Mouse (Mus musculus) spleen, postnatal 36 days (tissue): Measurements from ENCODE around the gene Fkbp2.

Experiments used
- DNase-seq, 2 experiments: peaks; one replicate each; pipeline ENCODE4 v3.0.0; 2022; ENCODE audit warnings: low spot score in 2 of 2, mixed read lengths in 1 of 2

Fkbp2 gene

GRCm38 (mm10) chr19:6980381-6981093 lies at the start of gene Fkbp2:
TSS of gene Fkbp2 (minus strand) at chr19:6980501.
- DNase-seq: peak; percentile 98 to 99

DNA sequence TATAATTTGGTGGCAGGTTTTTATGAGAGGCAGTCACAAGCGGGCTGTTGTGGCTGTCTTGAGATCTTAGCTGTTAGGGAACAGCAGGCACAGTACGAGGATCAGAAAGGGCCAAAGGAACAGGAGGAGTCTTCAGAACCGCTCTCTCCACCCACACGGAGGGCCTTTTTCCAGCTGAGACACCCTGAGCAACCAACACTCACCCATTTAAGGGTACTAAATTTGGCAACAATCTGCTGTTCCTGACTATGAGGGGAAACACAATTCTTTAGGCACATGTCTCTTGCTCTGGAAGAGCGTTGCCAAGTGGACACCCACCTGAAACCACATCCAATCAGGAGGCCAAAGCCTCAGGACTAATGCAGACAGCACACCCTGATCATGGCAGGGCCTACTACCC lies 49.2 kb upstream of the Fkbp2 start:
- DNase-seq: no peak

DNA sequence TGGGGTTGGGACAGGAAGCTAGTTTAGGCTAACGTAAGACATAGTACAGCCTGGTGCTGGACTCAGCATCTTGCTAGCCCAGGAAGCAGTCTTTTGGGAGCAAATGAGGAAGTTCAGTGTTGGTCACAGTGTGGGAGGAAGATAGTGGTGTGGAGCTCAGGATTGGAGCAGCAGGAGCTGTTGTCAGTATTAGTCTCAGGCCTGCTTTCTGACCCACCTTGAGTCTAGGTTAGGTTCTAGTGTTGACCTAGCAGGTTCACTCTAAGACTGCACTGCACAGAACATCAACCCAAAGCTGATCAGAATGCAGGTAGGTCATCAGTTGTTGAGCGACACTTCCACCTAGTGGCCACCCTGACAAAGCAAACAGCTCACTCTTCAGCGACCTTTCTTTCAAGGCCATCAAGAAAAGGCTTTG lies 39.9 kb upstream of the Fkbp2 start:
- DNase-seq: peak; percentile 71 to 77

- DNase-seq: peak; percentile 90 to 91
These were observed 38.9 kb upstream of the Fkbp2 start, which contains the start of gene Fermt3 for GRCm38 (mm10) chr19:7019191-7019590. TSS of gene Fermt3 (minus strand) at chr19:7019469.

GRCm38 (mm10) chr19:7018546-7018945 lies 38.2 kb upstream of the Fkbp2 start:
- no peak for DNase-seq

DNA sequence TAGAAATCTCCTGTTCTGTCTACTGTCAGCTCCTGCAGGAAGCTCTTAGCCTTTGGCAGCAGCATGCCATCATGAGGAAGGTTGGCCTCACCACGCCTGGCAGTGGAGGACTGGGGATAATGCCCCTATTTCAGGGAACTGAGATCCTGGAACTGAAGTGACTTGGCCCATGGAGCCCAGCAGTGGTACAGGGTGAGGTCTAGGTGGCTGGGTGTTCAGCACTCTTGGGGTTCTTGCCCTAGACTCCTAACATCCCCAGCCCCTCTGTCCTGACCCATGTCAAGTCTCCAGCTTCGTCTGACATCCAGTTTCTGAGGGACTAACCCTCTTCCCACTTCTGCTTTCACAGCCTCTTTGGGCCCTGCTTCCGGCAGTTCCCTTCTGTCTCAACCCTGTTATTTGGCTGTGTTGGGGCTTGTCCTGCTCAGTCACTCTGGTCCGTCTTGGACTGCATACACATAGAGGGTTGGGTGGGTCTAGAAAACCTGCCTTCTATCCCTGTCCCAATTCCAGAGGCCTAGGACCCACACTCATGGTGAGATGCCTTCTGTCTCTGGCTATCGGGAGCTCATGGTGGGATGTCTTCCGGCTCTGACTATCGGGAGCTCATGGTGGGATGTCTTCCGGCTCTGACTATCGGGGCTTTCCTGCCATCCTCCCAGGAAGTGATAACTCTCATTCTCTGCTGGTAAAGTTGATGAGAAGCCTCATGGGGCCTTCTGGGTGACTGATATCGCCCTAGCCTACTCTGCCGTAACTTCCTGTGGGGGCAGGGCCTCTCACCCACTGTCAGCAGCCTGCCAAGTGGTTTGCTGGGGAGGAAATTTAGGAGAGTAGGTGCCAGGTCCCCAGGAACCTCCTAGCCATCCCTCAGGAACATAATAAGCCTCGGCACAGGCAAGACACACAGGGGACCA lies 37.5 kb upstream of the Fkbp2 start:
- peak; percentile 79 to 80 for DNase-seq

GRCm38 (mm10) chr19:7014481-7015135 lies 34.3 kb upstream of the Fkbp2 start:
- no peak for DNase-seq

GRCm38 (mm10) chr19:7013984-7014383 lies 33.7 kb upstream of the Fkbp2 start:
- no peak for DNase-seq

- no peak for DNase-seq
These were observed 32.1 kb upstream of the Fkbp2 start for GRCm38 (mm10) chr19:7012426-7012825.

GRCm38 (mm10) chr19:7006892-7007593 lies 26.7 kb upstream of the Fkbp2 start:
- DNase-seq: no peak

DNA sequence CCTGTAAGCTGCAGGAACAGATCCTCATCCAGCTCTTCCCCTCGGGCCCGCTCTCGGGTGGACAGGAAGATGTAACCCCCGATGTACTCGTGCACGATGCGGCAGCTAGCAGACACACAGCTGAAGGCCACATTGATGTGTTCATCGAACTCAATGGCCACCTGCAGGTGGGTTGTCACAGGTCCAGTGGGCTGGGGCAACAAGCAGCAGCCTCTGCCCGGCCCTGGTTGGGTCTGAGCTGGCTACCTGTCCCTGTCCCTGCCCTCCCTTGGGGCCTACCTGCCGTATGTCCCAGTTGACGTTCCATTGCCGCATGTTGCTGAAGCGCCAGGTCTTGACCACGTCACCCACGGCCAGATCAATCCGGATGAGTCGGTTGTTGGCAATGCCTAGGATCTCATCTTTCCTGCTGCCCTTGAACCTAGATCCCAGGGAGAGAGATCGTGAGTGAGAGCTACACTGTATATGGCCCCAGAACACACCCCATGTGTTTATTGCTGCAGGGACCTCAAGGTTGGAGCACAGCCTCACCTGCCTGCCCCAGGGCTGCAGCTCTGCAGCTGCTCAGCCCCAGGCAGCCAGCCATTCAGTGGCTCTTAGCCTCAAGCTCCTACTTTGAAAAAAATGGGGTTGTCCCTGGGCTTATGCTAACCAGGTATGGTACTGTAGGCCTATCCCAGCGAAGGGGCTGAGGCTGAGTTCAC lies 19.2 kb upstream of the Fkbp2 start:
- no peak for DNase-seq

- DNase-seq: no peak
These were observed 17.5 kb upstream of the Fkbp2 start for GRCm38 (mm10) chr19:6997721-6998290.

DNA sequence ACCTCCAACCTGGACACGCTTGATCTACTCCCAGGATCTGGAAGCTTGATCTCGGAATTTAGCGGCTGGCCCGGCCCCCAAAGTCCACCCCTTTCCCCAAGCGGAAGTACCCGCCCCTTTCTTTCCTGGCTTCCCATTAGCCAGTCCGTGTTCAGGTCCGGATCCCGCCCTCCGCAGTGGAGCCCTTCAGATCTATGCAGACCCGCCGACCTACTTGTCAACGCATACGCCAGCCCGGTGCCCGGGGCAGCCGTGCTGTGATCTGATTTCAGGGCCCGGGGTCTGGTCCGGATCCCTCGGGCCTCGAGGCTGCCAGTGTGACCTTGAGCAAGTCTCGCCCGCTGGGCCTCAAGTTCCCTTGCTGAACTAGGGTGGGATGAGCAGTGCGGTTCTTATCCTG lies 15.7 kb upstream of the Fkbp2 start, which contains the start of the genes Nudt22 and Trpt1:
Gene Nudt22, minus strand, starts transcription at position 112 of the 400 bp plus-strand sequence.
Gene Trpt1, plus strand, starts transcription at position 126 of the 400 bp plus-strand sequence.
- peak; percentile 74 to 80 for DNase-seq

- no peak for DNase-seq
These were observed 15.1 kb upstream of the Fkbp2 start for GRCm38 (mm10) chr19:6995255-6995991.

- DNase-seq: no peak
These were observed 14.2 kb upstream of the Fkbp2 start for GRCm38 (mm10) chr19:6994489-6994888.

- no peak for DNase-seq
These were observed 13.7 kb upstream of the Fkbp2 start for GRCm38 (mm10) chr19:6994002-6994401.

- no peak for DNase-seq
These were observed 12.9 kb upstream of the Fkbp2 start for GRCm38 (mm10) chr19:6993011-6993770.

- peak; percentile 98 to 99 for DNase-seq
These were observed 11.9 kb upstream of the Fkbp2 start, which contains the start of gene Dnajc4 for GRCm38 (mm10) chr19:6992011-6992858. TSS of gene Dnajc4 (minus strand) at chr19:6992572.
